Mouse (Mus musculus): ENCODE data around the gene Zfr. TPM values are rescaled to one million over a fixed set of nuclear protein-coding genes. Genes with fewer than 3 reads are reported as not detected.
"Not testable (repeated sequence)": the region's sequence is repeated elsewhere in the genome, so short reads cannot be mapped to it uniquely, and the experiment has no call there.

The Zfr gene
- total RNA-seq, 1 experiment from 2014 or later = 81.7 TPM

- no peak; a peak in 1 of 4 replicates for ATAC-seq (replicated peaks in 1 of 2; ENCODE audit: insufficient read depth in 1 of 2, low FRiP score in 2 of 2, low TSS enrichment in 1 of 2, low read depth in 1 of 2, poor library complexity in 2 of 2, severe bottlenecking in 2 of 2)
Observed at GRCm38 (mm10) chr15:12136371-12136770, 18.7 kb downstream of the Zfr start.

- ATAC-seq (replicated peaks in 1 of 2; ENCODE audit: insufficient read depth in 1 of 2, low FRiP score in 2 of 2, low TSS enrichment in 1 of 2, low read depth in 1 of 2, poor library complexity in 2 of 2, severe bottlenecking in 2 of 2) = no peak
Observed at GRCm38 (mm10) chr15:12140985-12141729, 23.5 kb downstream of the Zfr start.

DNA sequence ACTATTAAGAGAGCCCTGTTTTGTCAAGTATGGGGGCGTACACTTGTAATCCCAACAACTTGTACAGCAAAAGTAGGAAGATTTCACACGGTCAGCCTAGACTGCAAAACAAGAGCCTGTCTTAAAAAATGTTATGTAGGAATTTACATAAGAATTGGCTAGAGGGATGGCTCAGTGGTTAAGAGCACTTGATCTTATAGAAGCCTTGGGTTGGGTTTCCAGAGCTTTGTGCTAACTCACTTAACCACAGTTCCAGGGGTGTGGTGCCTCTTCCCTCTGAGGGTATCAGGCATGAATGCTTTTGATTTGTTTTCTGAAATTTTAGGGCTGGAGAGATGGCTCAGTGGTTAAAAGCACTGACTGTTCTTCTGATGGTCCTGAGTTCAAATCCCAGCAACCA lies 29.8 kb downstream of the Zfr start:
- no peak for ATAC-seq (replicated peaks in 1 of 2; ENCODE audit: insufficient read depth in 1 of 2, low FRiP score in 2 of 2, low TSS enrichment in 1 of 2, low read depth in 1 of 2, poor library complexity in 2 of 2, severe bottlenecking in 2 of 2)

- ATAC-seq (replicated peaks in 1 of 2; ENCODE audit: insufficient read depth in 1 of 2, low FRiP score in 2 of 2, low TSS enrichment in 1 of 2, low read depth in 1 of 2, poor library complexity in 2 of 2, severe bottlenecking in 2 of 2) = no peak
Observed at GRCm38 (mm10) chr15:12149501-12149900, 31.9 kb downstream of the Zfr start.

GRCm38 (mm10) chr15:12153747-12154146 lies 36.1 kb downstream of the Zfr start:
- no peak for ATAC-seq (replicated peaks in 1 of 2; ENCODE audit: insufficient read depth in 1 of 2, low FRiP score in 2 of 2, low TSS enrichment in 1 of 2, low read depth in 1 of 2, poor library complexity in 2 of 2, severe bottlenecking in 2 of 2)

DNA sequence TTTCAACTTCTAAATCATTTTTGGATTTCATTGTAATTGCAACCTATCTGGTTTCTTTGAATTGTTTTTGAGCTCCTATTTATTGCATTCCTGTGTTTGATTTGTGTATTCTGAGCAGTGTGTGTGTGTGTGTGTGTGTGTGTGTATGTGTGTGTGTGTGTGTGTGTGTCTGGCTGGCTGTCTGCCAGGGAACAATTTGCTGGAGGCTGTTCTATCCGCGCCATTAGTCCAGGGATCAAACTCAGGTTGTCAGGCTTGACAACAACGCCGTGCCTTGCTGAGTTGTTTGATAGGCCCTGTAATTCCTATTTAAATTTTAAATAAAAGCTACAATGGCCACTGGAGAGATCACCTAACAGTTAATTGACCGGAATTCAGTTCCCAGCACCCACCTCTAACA lies 60.5 kb downstream of the Zfr start:
- ATAC-seq (replicated peaks in 1 of 2; ENCODE audit: insufficient read depth in 1 of 2, low FRiP score in 2 of 2, low TSS enrichment in 1 of 2, low read depth in 1 of 2, poor library complexity in 2 of 2, severe bottlenecking in 2 of 2) = no peak

DNA sequence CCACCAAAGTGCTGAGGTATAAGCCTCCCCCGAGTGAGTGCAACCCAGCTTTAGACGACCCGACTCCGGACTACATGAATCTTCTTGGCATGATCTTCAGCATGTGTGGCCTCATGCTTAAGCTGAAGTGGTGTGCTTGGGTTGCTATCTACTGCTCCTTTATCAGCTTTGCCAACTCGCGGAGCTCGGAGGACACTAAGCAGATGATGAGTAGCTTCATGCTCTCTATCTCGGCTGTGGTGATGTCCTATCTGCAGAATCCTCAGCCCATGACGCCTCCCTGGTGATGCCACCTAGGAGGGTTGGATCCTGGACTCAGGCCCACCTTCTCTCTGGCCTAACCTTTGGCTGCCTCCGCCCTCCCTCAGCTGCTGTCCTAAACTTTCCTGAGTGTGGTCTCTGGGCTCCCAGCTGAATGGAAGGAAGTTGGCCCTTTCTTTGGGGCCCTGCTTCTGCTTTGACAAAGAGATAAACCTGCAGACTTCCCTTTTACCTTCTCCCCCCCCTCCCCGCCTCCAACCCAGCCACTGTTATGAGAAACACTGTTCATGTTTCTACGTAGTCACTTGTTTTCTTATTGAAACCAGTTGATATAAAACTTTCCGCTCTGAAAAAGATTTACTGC lies 63.7 kb downstream of the Zfr start:
- ATAC-seq (replicated peaks in 1 of 2; ENCODE audit: insufficient read depth in 1 of 2, low FRiP score in 2 of 2, low TSS enrichment in 1 of 2, low read depth in 1 of 2, poor library complexity in 2 of 2, severe bottlenecking in 2 of 2) = peak; percentile 91 to 93

DNA sequence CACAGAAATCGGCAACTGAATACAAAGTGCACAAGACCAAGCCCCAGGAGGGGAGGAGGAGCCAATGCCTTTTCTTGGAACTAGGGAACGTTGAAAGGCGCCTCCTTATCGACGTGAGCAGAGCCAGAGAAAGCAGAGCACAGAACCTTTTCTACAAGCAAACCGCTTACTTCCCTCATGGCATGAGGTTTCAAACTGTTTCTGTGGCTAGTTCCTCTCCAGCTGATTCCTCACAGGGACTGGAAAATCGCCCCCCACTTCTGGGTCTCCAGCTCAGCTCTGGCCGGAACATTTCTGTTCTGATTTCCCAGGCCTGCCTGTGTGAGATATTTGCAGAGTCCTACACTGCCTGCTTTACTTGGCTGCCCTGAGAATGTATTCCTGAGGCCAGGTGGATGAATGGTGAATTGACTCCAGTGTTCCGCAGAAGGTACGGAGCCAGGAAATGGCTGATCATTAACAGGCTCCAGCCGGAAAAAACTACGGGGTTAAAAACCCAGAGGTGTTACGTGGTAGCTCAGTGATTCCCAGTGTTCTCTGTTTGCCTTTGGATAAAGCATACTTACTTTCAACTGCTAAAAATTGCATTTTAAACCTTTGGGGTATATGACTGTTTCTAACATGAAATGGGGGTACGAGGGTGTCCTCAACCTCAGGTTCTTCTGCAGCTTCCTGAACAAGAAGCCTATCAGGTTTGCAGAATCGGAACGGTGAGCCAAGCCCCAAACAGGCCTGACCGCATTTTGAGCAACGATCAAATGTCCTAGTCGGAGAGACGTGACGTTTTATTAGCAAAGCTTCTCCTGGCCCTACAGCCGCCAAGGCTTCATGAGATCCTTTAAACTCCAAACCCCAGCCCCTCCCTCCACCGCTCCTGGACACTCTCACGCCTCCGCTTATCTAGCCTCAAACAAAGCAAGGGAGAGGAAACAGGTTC lies 76.5 kb downstream of the Zfr start:
- ATAC-seq (replicated peaks in 1 of 2; ENCODE audit: insufficient read depth in 1 of 2, low FRiP score in 2 of 2, low TSS enrichment in 1 of 2, low read depth in 1 of 2, poor library complexity in 2 of 2, severe bottlenecking in 2 of 2) = peak; percentile 73 to 77

DNA sequence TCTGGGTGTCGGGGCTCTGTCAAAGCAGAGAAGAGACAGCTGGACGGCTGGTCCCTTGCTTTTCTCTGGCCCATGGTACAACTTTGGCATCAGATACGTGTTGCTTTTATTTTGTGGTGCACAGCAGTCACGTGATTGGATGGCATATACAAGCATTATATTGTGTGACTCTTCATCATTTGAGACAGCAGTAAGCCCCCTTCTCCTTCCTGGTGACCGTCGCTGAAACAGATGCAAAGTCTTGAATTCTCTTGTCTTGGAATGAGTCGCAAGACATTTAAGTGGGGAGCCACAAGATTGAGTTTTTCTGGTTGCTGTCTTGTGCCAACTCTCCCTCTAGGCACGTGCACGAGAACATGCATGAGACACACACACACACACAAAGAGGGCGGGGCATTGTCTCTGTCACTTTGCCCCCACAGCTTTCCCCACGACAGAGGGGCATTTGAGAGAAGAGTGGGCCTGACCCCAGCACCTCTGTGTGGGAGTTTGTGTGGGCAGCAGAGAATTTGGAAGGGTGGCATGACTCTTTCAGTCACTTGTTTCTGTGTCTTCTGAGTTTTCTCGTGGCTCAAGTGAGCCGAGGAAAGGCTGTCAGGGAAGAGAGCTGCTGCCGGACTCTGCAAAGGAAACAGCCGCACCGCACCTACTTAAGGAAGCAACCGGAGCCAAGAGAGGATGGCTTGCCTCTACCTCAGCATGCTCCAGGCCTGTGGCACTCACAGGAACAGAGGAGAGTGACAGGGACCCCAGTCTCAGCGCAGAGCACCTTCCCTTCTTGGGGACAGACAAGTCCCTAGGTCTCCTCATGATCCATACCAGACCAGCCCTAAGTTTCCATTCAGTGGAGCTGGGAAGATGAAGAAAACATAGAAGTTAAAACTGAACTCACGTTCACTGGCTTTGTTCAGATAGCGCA lies 77.4 kb downstream of the Zfr start:
- peak in 1 of 2 experiments; percentile 31; a peak in 1 of 4 replicates for ATAC-seq (replicated peaks in 1 of 2; ENCODE audit: insufficient read depth in 1 of 2, low FRiP score in 2 of 2, low TSS enrichment in 1 of 2, low read depth in 1 of 2, poor library complexity in 2 of 2, severe bottlenecking in 2 of 2)

GRCm38 (mm10) chr15:12195966-12196365 lies 78.3 kb downstream of the Zfr start:
- ATAC-seq (replicated peaks in 1 of 2; ENCODE audit: insufficient read depth in 1 of 2, low FRiP score in 2 of 2, low TSS enrichment in 1 of 2, low read depth in 1 of 2, poor library complexity in 2 of 2, severe bottlenecking in 2 of 2) = no peak

GRCm38 (mm10) chr15:12196410-12197191 lies 79.0 kb downstream of the Zfr start:
- peak; percentile 55 to 65 for ATAC-seq (replicated peaks in 1 of 2; ENCODE audit: insufficient read depth in 1 of 2, low FRiP score in 2 of 2, low TSS enrichment in 1 of 2, low read depth in 1 of 2, poor library complexity in 2 of 2, severe bottlenecking in 2 of 2)

DNA sequence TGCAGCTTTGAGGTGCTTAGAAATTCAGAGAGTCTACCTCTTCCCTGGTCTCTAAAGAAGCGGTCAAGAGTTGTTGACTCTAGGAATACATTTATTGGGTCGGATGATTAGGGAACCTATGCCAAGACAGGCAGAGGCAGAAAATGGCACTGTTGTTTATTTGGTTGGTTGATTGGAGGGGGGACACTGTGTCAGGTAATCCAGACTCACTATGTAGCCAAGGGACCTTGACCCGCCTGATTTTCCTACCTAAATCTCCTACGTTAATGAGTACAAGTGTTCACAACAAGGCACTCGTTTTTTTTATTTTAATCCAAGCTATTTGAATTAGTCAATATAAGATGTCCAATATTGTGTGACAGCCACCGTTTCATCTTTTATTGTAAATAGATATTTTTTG lies 79.7 kb downstream of the Zfr start:
- no peak for ATAC-seq (replicated peaks in 1 of 2; ENCODE audit: insufficient read depth in 1 of 2, low FRiP score in 2 of 2, low TSS enrichment in 1 of 2, low read depth in 1 of 2, poor library complexity in 2 of 2, severe bottlenecking in 2 of 2)

DNA sequence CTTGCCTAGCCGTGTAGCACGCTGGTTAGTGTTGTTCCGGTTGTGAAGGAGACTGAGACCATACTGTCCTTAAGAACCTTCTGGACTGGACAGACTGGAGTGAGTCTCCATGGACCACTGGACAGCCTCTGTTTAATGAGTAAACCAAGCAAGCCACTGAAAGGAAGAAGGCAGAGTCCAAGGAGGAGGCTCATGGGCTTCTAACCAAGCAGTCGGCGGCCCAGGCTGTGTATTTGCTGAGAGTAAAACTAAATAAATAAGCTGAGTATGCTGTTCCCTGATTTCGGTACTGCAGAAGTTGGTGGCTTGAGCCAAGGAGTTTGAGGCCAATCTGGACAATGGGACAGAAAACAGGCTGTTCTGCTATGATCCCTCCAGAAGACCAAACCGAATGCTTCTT lies 82.4 kb downstream of the Zfr start:
- ATAC-seq (replicated peaks in 1 of 2; ENCODE audit: insufficient read depth in 1 of 2, low FRiP score in 2 of 2, low TSS enrichment in 1 of 2, low read depth in 1 of 2, poor library complexity in 2 of 2, severe bottlenecking in 2 of 2) = no peak

DNA sequence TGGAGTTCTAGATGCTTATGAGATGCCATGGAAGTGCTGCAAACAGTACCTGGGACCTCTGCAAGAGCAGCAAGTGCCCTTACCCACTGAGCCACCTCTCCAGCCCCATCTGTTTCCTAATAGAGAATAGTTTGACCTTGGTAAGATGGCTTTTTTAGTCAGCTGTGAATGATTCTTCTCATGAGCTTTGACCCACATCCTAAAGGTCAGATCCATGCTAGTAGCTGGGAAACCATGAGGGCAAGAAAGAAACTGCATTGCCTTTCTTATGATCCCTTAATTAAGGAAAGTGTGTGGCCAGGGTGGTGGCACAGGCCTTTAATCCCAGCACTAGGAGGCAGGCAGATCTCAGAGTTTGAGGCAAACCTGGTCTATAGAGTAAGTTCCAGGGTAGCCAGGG lies 84.2 kb downstream of the Zfr start:
- ATAC-seq (replicated peaks in 1 of 2; ENCODE audit: insufficient read depth in 1 of 2, low FRiP score in 2 of 2, low TSS enrichment in 1 of 2, low read depth in 1 of 2, poor library complexity in 2 of 2, severe bottlenecking in 2 of 2) = no peak

DNA sequence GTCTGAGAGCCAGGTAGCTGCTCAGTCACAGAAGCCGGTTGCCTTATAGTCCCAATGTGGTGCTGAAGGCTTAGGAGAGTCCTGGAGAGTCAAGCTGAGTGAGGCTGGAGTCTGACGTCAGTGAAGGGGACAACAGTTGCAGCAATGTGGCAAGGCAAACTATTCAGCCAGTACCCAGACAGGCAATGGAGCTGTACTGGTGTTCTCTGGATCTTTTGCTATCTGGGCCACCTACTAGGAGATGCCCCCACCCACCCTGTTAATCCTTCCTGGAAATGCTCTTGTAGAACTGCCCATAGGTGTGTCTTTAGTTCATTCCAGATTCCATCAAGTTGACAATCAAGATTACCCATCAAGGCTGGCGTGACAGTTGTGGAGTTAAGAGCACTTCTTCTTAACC lies 84.8 kb downstream of the Zfr start:
- ATAC-seq (replicated peaks in 1 of 2; ENCODE audit: insufficient read depth in 1 of 2, low FRiP score in 2 of 2, low TSS enrichment in 1 of 2, low read depth in 1 of 2, poor library complexity in 2 of 2, severe bottlenecking in 2 of 2) = no peak

GRCm38 (mm10) chr15:12203008-12203407 lies 85.4 kb downstream of the Zfr start:
- not testable (repeated sequence) for ATAC-seq (replicated peaks in 1 of 2; ENCODE audit: insufficient read depth in 1 of 2, low FRiP score in 2 of 2, low TSS enrichment in 1 of 2, low read depth in 1 of 2, poor library complexity in 2 of 2, severe bottlenecking in 2 of 2)
